Mouse (Mus musculus) left cerebral cortex, postnatal 10 days (tissue): ENCODE results near the gene Marf1. TPM values are rescaled to one million over a fixed set of nuclear protein-coding genes. Genes with fewer than 3 reads are reported as not detected.

ENCODE experiments used
- DNase-seq, 2 experiments: peaks; one replicate each; pipeline ENCODE4 v3.0.0; 2021 to 2022; ENCODE audit warnings: low spot score in 2 of 2, mixed read lengths in 1 of 2; ENCODE audit errors: extremely low spot score in 1 of 2
- intact Hi-C: fragments of 180-260 bp; cut with DNase I; formaldehyde crosslinking; loops from one replicate; pipeline ENCODE4 v1.15.1; 2025
- total RNA-seq, 2 experiments: library from RNA; stranded (reverse); gene quantifications; 2 replicates each; pipeline ENCODE4 v1.2.3; 2021

The Marf1 gene
- total RNA-seq, 2 experiments from 2014 or later: 44.1 to 44.2 TPM

DNA sequence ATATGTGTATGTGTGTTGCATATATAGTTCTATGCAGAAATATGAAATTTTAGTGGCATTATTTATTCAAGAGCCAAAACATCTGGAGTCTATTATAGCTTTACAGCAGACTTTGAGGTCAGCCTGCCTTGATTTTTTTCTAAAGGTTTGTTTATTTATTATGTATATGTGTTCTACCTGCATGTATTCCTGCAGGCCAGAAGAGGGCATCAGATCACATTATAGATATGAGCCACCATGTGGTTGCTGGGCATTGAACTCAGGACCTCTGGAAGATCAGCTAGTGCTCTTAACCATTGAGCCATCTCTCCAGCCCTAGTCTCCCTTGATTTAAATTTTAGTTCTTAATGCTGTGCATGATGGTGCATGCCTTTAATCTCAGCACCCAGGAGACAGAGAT, 15.4 kb downstream of the Marf1 start:
- intact Hi-C loops: no loop called here
- no peak for DNase-seq

GRCm38 (mm10) chr16:14143298-14143697, 19.9 kb downstream of the Marf1 start:
- intact Hi-C loops: no loop called here
- DNase-seq: no peak

GRCm38 (mm10) chr16:14139106-14139505, 24.0 kb downstream of the Marf1 start:
- intact Hi-C loops: no loop called here
- DNase-seq: no peak

DNA sequence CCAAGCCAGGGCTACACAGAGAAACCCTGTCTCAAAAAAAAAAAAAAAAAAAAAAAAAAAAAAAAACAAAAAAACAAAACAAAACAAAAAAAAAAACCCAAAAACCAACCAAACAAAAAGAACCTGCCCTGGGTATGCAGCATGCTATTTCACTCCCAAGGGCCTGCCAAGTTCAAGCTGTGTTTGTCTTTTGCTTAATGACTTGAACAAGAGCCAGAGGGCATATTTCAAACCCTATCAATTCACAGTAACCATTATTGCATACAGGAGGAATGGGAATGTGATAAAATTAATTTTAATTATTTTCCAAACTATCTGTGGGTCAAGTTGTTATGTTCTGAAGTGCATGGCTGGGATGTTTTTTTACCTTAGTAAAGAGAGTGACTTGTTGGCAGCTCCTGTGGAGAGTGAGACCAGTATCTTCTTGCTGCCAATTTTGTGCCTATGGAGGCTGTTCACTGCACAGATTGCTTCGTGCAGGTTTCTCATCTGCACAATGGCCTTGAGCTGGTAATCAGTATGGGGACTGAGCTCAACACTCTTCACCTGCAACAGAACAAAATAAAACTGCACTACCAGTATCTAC, 25.1 kb downstream of the Marf1 start:
- intact Hi-C loops: no loop called here
- no peak for DNase-seq

DNA sequence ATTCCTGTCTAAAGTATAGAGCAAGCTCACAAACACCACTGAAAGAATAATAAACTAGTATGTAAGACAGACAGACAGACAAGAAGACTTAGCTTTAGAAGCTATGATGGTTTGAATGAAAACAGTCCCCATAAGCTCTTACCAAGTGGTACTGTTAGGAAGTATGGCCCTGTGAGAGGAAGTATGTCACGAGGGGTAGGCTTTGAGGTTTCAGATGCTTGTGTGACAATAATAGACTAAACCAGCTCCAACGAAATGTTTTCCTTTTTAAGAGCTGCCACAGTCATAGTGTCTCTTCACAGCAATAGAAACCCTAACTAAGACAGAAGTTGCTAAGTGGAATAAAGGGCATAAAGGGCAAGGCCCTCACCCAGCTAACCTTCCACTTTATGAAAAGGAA, 28.1 kb downstream of the Marf1 start:
- intact Hi-C loops: no loop called here
- no peak for DNase-seq

- no peak for DNase-seq
- intact Hi-C loops: no loop called here
Measured at GRCm38 (mm10) chr16:14131838-14132237, 31.3 kb downstream of the Marf1 start.

GRCm38 (mm10) chr16:14131376-14131775, 31.8 kb downstream of the Marf1 start:
- intact Hi-C loops: no loop called here
- DNase-seq: no peak

DNA sequence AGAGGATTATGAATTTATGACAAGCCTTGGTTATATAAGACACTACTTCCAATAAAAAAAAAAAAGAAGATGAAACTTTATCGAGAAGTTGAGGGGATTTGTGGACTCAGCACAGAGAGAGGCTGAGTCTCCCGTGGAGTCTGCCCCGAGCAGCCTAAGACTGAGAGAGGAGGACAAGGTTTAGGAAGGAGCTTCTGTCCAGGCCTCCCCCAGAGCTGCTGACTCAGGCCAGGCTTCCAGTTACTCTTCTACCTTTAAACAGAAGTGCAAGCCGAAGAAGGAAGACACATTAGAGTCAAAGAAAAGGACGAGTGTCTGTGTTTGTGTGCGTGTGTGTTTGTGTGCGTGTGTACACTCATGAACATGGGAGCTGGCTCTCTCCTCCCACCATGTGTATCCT, 32.4 kb downstream of the Marf1 start:
- no peak for DNase-seq
- intact Hi-C loops: no loop called here

DNA sequence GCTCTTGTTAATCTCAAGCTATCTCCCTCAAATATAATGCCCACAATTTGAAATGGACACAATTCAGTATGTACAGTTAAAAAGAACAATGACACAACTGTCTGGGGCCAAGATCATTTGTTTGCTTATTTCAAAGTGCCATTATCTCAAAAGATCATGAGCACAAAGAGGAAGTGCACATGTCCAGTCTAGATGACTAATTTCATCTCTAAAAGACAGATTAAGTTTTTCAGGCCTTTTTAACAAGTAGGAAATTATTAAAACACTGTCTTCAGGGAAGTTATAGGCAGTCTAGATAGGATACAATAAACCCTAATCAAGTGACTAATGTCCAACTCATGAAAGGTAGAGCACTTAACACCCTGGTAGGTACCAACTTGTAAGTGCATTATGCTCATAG, 34.2 kb downstream of the Marf1 start:
- no peak for DNase-seq
- intact Hi-C loops: loop anchor here (10.0 kb wide), 1 partner anchor 294 kb away; no protein-coding TSS in a partner anchor

GRCm38 (mm10) chr16:14125253-14125652, 37.9 kb downstream of the Marf1 start:
- no peak for DNase-seq
- intact Hi-C loops: loop anchor here (10.0 kb wide), 1 partner anchor 290 kb away; no protein-coding TSS in a partner anchor

GRCm38 (mm10) chr16:14124709-14125108, 38.4 kb downstream of the Marf1 start:
- no peak for DNase-seq
- intact Hi-C loops: loop anchor here (10.0 kb wide), 1 partner anchor 290 kb away; no protein-coding TSS in a partner anchor

DNA sequence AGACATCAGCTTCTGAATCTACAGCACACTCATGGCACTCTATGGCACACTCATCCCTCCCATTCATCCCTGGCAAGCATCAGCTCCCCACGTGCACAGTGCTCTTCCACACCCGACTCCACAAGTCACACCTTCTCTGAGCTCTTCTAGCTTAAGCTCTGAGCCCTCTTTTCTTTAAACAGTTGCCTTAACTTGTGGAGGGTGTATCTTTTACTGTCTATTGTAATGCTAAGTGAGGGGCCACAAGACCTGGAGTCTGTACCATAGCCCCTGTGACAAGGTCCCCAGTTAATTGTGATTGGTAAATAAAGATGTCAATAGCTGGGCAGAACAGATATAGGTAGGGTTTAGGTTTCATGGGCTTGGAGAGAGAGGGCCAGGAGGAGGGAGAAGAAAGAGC, 39.2 kb downstream of the Marf1 start:
- DNase-seq: no peak
- intact Hi-C loops: loop anchor here (10.0 kb wide), 1 partner anchor 289 kb away; no protein-coding TSS in a partner anchor

GRCm38 (mm10) chr16:14122586-14122985, 40.6 kb downstream of the Marf1 start:
- intact Hi-C loops: loop anchor here (10.0 kb wide), 1 partner anchor 288 kb away; no protein-coding TSS in a partner anchor
- DNase-seq: no peak

GRCm38 (mm10) chr16:14121563-14121962, 41.6 kb downstream of the Marf1 start:
- intact Hi-C loops: loop anchor here (10.0 kb wide), 1 partner anchor 287 kb away; no protein-coding TSS in a partner anchor
- no peak for DNase-seq

DNA sequence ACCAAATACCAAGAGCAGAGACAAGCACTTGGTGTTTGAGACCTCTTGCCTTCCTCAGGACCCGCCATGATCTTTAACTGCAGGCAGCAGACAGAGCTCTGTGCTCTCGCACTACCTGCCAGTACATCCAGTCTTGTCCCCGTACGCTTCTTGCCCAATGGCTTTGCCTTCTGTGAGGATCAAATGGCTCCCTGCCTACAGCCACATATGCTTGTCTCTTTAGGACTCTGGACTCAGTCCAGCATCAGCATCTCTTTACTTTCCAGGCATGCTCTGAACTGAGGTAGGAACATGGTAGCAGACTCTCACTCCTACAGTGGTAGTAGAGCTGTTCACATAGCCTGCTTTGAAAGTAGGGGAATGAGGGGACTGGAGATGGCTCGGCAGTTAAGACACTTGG, 42.2 kb downstream of the Marf1 start:
- DNase-seq: no peak
- intact Hi-C loops: loop anchor here (10.0 kb wide), 1 partner anchor 286 kb away; no protein-coding TSS in a partner anchor

DNA sequence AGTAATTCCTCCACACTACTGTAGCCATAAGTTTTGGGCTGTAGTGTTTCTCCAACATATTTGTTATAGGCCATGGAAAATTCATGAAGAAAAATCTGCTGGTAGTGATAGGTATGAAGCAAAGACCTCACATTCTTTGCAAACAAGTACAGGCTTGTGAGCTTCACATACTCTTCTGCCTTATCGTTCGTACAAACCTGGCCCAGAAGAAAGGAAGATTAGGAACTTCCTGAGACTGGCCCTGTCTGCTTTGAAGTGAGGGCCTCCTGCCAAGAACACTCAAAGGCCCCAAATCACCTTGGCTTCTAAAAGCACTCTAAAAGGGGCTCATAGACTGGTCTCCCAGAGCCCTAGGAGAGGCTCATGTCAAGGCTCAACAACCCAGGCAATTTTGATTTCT, 45.9 kb downstream of the Marf1 start:
- DNase-seq: no peak
- intact Hi-C loops: no loop called here

GRCm38 (mm10) chr16:14112742-14113141, 50.4 kb downstream of the Marf1 start:
- no peak for DNase-seq
- intact Hi-C loops: loop anchor here (5.0 kb wide), 1 partner anchor 210 kb away; the partner anchor contains the start of genes Mpv17l and Pdxdc1

GRCm38 (mm10) chr16:14112133-14112532, 51.0 kb downstream of the Marf1 start:
- intact Hi-C loops: loop anchor here (5.0 kb wide), 1 partner anchor 210 kb away; the partner anchor contains the start of genes Mpv17l and Pdxdc1
- DNase-seq: no peak

GRCm38 (mm10) chr16:14110922-14111321, 52.2 kb downstream of the Marf1 start:
- intact Hi-C loops: loop anchor here (5.0 kb wide), 1 partner anchor 209 kb away; the partner anchor contains the start of genes Mpv17l and Pdxdc1
- DNase-seq: no peak

DNA sequence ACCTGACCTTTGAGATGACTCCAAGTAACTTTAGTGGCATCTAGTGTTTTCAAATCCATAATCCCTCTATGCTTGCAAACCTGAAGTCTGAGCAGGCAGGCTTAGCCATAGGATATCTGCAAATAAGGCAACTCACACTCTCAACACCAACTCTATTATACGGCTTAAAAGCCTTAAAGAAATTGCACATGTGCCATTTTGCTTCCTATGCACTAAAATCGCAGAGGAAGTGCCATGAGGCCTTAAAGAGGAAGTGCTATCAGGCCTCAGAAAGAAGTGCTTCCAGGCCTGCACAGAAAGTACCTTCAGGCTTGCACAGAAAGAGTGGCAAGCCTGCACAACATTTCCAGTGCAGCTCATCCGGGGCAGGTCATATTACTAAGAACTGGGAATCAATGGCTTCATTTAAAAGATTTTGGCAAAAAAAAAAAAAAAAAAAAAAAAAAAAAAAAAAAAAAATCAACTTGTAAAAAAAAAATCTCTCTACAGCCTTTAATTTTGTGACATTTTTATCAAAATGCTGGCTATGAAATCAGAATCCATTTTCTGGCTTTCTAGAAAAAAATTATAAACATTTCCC, 53.4 kb downstream of the Marf1 start:
- intact Hi-C loops: loop anchor here (5.0 kb wide), 1 partner anchor 207 kb away; the partner anchor contains the start of genes Mpv17l and Pdxdc1
- no peak for DNase-seq
